Mouse (Mus musculus) adrenal gland, adult 2 months (tissue): ENCODE results near the gene Ccdc103. TPM values are rescaled to one million over a fixed set of nuclear protein-coding genes. Genes with fewer than 3 reads are reported as not detected.

Experiments used
- DNase-seq: peaks from one replicate; pipeline ENCODE4 v3.0.0; 2021
- long read RNA-seq: library from polyadenylated mRNA; stranded (forward); transcript quantifications from one replicate; pipeline ENCODE4 v2.0.0, GENCODE M21; 2021
- polyA plus RNA-seq: library from polyadenylated mRNA; depleted of rRNA; stranded (reverse); fragments of >200 nt; gene quantifications from 2 replicates; pipeline ENCODE4 v1.2.3, GENCODE M21; 2012; rRNA removed
- total RNA-seq, 2 experiments: library from RNA; stranded (reverse); gene quantifications; 2 replicates each; pipeline ENCODE4 v1.2.3; 2021

The Ccdc103 gene
- total RNA-seq (under 1 TPM; 0.32 to 0.97 TPM), polyA plus RNA-seq (0.46 and 0.81 TPM in 2 replicates)
- long read RNA-seq, result 0 reads

- peak; percentile 92 for DNase-seq
Measured at GRCm38 (mm10) chr11:102880585-102881313, at the start of gene Ccdc103, which contains the start of gene Eftud2. Ccdc103 (plus strand) TSS chr11:102881204. Eftud2 (minus strand) TSS chr11:102880985.

- no peak for DNase-seq
Measured at GRCm38 (mm10) chr11:102832700-102833297, 48.2 kb upstream of the Ccdc103 start.

- DNase-seq, result no peak
Measured at GRCm38 (mm10) chr11:102834219-102834618, 46.8 kb upstream of the Ccdc103 start.

GRCm38 (mm10) chr11:102835549-102835948, 45.5 kb upstream of the Ccdc103 start, which contains the start of gene Higd1b:
Higd1b (plus strand) TSS chr11:102835849.
- DNase-seq, result no peak

GRCm38 (mm10) chr11:102836146-102836545, 44.9 kb upstream of the Ccdc103 start:
- DNase-seq, result no peak

GRCm38 (mm10) chr11:102837385-102837784, 43.6 kb upstream of the Ccdc103 start:
- no peak for DNase-seq

- no peak for DNase-seq
Measured at GRCm38 (mm10) chr11:102838126-102838525, 42.9 kb upstream of the Ccdc103 start.

GRCm38 (mm10) chr11:102838616-102839150, 42.3 kb upstream of the Ccdc103 start:
- DNase-seq, result no peak

- DNase-seq, result peak; percentile 45
Measured at GRCm38 (mm10) chr11:102845926-102846325, 35.1 kb upstream of the Ccdc103 start.

- peak; percentile 84 for DNase-seq
Measured at GRCm38 (mm10) chr11:102851883-102852282, 29.1 kb upstream of the Ccdc103 start.

GRCm38 (mm10) chr11:102853760-102854159, 27.2 kb upstream of the Ccdc103 start:
- no peak for DNase-seq

GRCm38 (mm10) chr11:102855941-102856340, 25.1 kb upstream of the Ccdc103 start:
- no peak for DNase-seq

- no peak for DNase-seq
Measured at GRCm38 (mm10) chr11:102858951-102859350, 22.1 kb upstream of the Ccdc103 start.

- no peak for DNase-seq
Measured at GRCm38 (mm10) chr11:102859933-102860332, 21.1 kb upstream of the Ccdc103 start.

- peak; percentile 49 for DNase-seq
Measured at GRCm38 (mm10) chr11:102864272-102864671, 16.7 kb upstream of the Ccdc103 start.

- no peak for DNase-seq
Measured at GRCm38 (mm10) chr11:102874801-102875334, 6.1 kb upstream of the Ccdc103 start.

- no peak for DNase-seq
Measured at GRCm38 (mm10) chr11:102879558-102879957, 1.4 kb upstream of the Ccdc103 start.

GRCm38 (mm10) chr11:102881314-102882198, 552 bp downstream of the Ccdc103 start:
- no peak for DNase-seq

- no peak for DNase-seq
Measured at GRCm38 (mm10) chr11:102884616-102885219, 3.7 kb downstream of the Ccdc103 start, which contains the start of gene Fam187a. Fam187a (plus strand) TSS chr11:102885169.

- no peak for DNase-seq
Measured at GRCm38 (mm10) chr11:102887433-102887832, 6.4 kb downstream of the Ccdc103 start.

- DNase-seq, result no peak
Measured at GRCm38 (mm10) chr11:102888135-102888534, 7.1 kb downstream of the Ccdc103 start.
